Mouse (Mus musculus) MEL (cell line): Measurements from ENCODE around the gene Cep152.

ENCODE experiments used
- CHD1 ChIP-seq: IDR thresholded peaks from 2 replicates; pipeline ENCODE4 v1.6.1; 2012; ENCODE audit warnings: low read depth, mild to moderate bottlenecking, inconsistent platforms, low read length, improper control_type of control experiment
- CTCF ChIP-seq, 3 experiments: IDR thresholded peaks in 2 of 3; conservative IDR thresholded peaks in 1 of 3; 2 replicates each; pipeline ENCODE4 v1.5.1; 2011 to 2012; ENCODE audit warnings: low read length in 3 of 3, low read depth in 2 of 3, mild to moderate bottlenecking in 2 of 3, improper control_type of control experiment in 1 of 3, inconsistent platforms in 1 of 3, mixed read lengths in 1 of 3, moderate library complexity in 1 of 3; ENCODE audit not compliant: control insufficient read depth in 1 of 3, insufficient read depth in 1 of 3, poor library complexity in 1 of 3, severe bottlenecking in 1 of 3
- ETS1 ChIP-seq: IDR thresholded peaks from 2 replicates; pipeline ENCODE4 v1.6.1; 2012; ENCODE audit warnings: low read depth, mild to moderate bottlenecking, inconsistent platforms, low read length, improper control_type of control experiment, moderate library complexity
- GATA1 ChIP-seq: IDR thresholded peaks from 2 replicates; pipeline ENCODE4 v1.6.1; 2011; ENCODE audit warnings: low read depth, low read length, improper control_type of control experiment
- KAT2A ChIP-seq: conservative IDR thresholded peaks from 2 replicates; pipeline ENCODE4 v1.6.1; 2012; ENCODE audit warnings: low read depth, low read length, improper control_type of control experiment, inconsistent platforms
- MXI1 ChIP-seq: IDR thresholded peaks from 2 replicates; pipeline ENCODE4 v1.6.1; 2011; ENCODE audit warnings: mild to moderate bottlenecking, low read depth, low read length, improper control_type of control experiment
- POLR2A ChIP-seq, 2 experiments: IDR thresholded peaks; 2 replicates each; pipeline ENCODE4 v1.6.1; 2011 to 2012; ENCODE audit warnings: low read length in 2 of 2, mild to moderate bottlenecking in 2 of 2, control low read depth in 1 of 2, improper control_type of control experiment in 1 of 2, low read depth in 1 of 2, moderate library complexity in 1 of 2; ENCODE audit not compliant: control insufficient read depth in 1 of 2, insufficient read depth in 1 of 2, poor library complexity in 1 of 2
- TAL1 ChIP-seq: IDR thresholded peaks from 2 replicates; pipeline ENCODE4 v1.6.1; 2012; ENCODE audit warnings: mild to moderate bottlenecking, inconsistent platforms, low read length, moderate library complexity, mixed read lengths
- UBTF ChIP-seq: IDR thresholded peaks from 2 replicates; pipeline ENCODE4 v1.6.1; 2012; ENCODE audit warnings: low read depth, mild to moderate bottlenecking, inconsistent platforms, low read length, improper control_type of control experiment, moderate library complexity, borderline replicate concordance; ENCODE audit not compliant: insufficient read depth
- USF1 ChIP-seq: IDR thresholded peaks from 2 replicates; pipeline ENCODE4 v1.6.1; 2014; ENCODE audit warnings: low read depth, mild to moderate bottlenecking, inconsistent platforms, low read length, improper control_type of control experiment, moderate library complexity
- ZKSCAN1 ChIP-seq: IDR thresholded peaks from 2 replicates; pipeline ENCODE4 v1.6.1; 2012; ENCODE audit warnings: low read depth, mild to moderate bottlenecking, inconsistent platforms, low read length, improper control_type of control experiment, moderate library complexity
- ZNF384 ChIP-seq: IDR thresholded peaks from 2 replicates; pipeline ENCODE4 v1.6.1; 2012; ENCODE audit warnings: low read depth, mild to moderate bottlenecking, inconsistent platforms, low read length, improper control_type of control experiment

GRCm38 (mm10) chr2:125651563-125651962 lies 26.6 kb upstream of the Cep152 start:
- TF ChIP-seq CTCF (IDR thresholded peaks at IDR 0.05 in 2 of 3, conservative IDR thresholded peaks at IDR 0.05 in 1 of 3; ENCODE audit: control insufficient read depth in 1 of 3, insufficient read depth in 1 of 3, low read depth in 2 of 3, low read length in 3 of 3, poor library complexity in 1 of 3, severe bottlenecking in 1 of 3) (no peak), CHD1 (no peak), TAL1 (no peak), ZKSCAN1 (no peak), POLR2A (IDR thresholded peaks at IDR 0.05; ENCODE audit: control insufficient read depth in 1 of 2, insufficient read depth in 1 of 2, low read depth in 1 of 2, low read length in 2 of 2, poor library complexity in 1 of 2) (no peak), GATA1 (no peak), UBTF (no peak), ZNF384 (no peak), MXI1 (no peak), KAT2A (no peak), USF1 (no peak), ETS1 (no peak)
